Mouse (Mus musculus): ENCODE measurements around the gene Grb2.

DNA sequence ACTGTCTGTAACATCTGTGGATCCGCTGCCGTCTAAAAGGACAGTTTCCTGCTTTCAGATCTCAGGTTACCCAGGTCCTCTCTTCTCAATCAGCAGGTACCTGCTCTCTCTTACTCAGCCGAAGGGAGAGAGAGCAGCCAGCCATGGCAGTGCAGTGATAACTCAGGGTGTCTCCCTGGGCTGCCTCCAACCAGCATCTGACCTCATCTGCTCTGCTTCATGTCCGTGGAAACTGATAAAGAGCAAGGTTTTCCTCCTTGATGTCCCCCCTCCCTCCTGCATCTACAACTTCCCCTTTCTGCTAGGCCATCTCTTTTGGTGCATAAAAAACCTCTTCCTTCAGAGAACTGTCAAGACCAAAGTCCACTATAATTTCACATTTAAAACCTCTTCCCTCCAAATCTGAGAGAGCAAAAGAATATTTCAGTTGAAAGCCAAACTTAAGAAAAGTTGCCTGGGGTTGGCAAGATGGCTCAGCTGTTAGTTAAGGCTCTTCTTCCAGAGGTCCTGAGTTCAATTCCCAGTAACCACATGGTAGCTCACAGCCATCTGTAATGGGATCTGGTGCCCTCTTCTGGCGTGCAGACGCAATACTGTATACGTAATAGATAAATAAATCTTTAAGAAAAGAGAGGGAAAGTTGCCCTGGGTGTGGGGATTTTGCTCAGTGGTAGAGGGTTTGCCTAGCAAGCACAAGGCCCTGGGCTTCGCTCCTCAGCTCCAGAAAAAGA, 9.4 kb upstream of the Grb2 start:
- no peak for TF ChIP-seq CTCF (IDR thresholded peaks at IDR 0.05; ENCODE audit: control insufficient read depth, insufficient read depth, insufficient read length)
- TF ChIP-seq MYOD1 (IDR thresholded peaks at IDR 0.05; ENCODE audit: control insufficient read depth, insufficient read length, low read depth), result no peak
- TF ChIP-seq USF1 (IDR thresholded peaks at IDR 0.05; ENCODE audit: low read depth), result no peak
- TF ChIP-seq MYOG (IDR thresholded peaks at IDR 0.05; ENCODE audit: control insufficient read depth, extremely low read depth, insufficient read length), result no peak
- TF ChIP-seq MAX (IDR thresholded peaks at IDR 0.05), result no peak
- no peak for TF ChIP-seq CEBPB (IDR thresholded peaks at IDR 0.05; ENCODE audit: low read depth)
- TF ChIP-seq FOSL1 (IDR thresholded peaks at IDR 0.05; ENCODE audit: insufficient read depth, low read length, poor library complexity, severe bottlenecking), result no peak

Measured in C2C12 (cell line).